Mouse (Mus musculus): ENCODE results near the gene Gm8122.
"Not testable (repeated sequence)": the region's sequence is repeated elsewhere in the genome, so short reads cannot be mapped to it uniquely, and the experiment has no call there.

Gene Gm8122

GRCm38 (mm10) chr14:43235204-43235603 is at the start of gene Gm8122:
Gene Gm8122, minus strand, starts transcription at chr14:43235304.
- not testable (repeated sequence) for DNase-seq

GRCm38 (mm10) chr14:43278681-43279080 is 43.6 kb upstream of the Gm8122 start:
- DNase-seq, result peak; percentile 89

GRCm38 (mm10) chr14:43278146-43278545 is 43.0 kb upstream of the Gm8122 start:
- not testable (repeated sequence) for DNase-seq

- DNase-seq, result not testable (repeated sequence)
Measured at GRCm38 (mm10) chr14:43277468-43277867, 42.4 kb upstream of the Gm8122 start.

- DNase-seq, result not testable (repeated sequence)
Measured at GRCm38 (mm10) chr14:43275752-43276151, 40.6 kb upstream of the Gm8122 start.

GRCm38 (mm10) chr14:43274986-43275511 is 39.9 kb upstream of the Gm8122 start, which contains the start of gene Gm9732:
Gene Gm9732, plus strand, starts transcription at chr14:43275036.
- not testable (repeated sequence) for DNase-seq

- not testable (repeated sequence) for DNase-seq
Measured at GRCm38 (mm10) chr14:43273161-43273560, 38.1 kb upstream of the Gm8122 start.

- not testable (repeated sequence) for DNase-seq
Measured at GRCm38 (mm10) chr14:43269211-43269610, 34.1 kb upstream of the Gm8122 start.

- peak; percentile 53 for DNase-seq
Measured at GRCm38 (mm10) chr14:43268521-43269084, 33.5 kb upstream of the Gm8122 start.

GRCm38 (mm10) chr14:43263421-43263820 is 28.3 kb upstream of the Gm8122 start:
- not testable (repeated sequence) for DNase-seq

- DNase-seq, result not testable (repeated sequence)
Measured at GRCm38 (mm10) chr14:43258349-43258748, 23.2 kb upstream of the Gm8122 start, which contains the start of gene Gm8126. Gene Gm8126, plus strand, starts transcription at chr14:43258649.

GRCm38 (mm10) chr14:43256511-43256910 is 21.4 kb upstream of the Gm8122 start:
- not testable (repeated sequence) for DNase-seq

GRCm38 (mm10) chr14:43250549-43251253 is 15.6 kb upstream of the Gm8122 start:
- not testable (repeated sequence) for DNase-seq

- not testable (repeated sequence) for DNase-seq
Measured at GRCm38 (mm10) chr14:43249611-43250170, 14.6 kb upstream of the Gm8122 start.

GRCm38 (mm10) chr14:43237769-43238168 is 2.7 kb upstream of the Gm8122 start:
- DNase-seq, result not testable (repeated sequence)
